ENCODE assay signal across 9 mouse cellular contexts in the genomic region with DNA sequence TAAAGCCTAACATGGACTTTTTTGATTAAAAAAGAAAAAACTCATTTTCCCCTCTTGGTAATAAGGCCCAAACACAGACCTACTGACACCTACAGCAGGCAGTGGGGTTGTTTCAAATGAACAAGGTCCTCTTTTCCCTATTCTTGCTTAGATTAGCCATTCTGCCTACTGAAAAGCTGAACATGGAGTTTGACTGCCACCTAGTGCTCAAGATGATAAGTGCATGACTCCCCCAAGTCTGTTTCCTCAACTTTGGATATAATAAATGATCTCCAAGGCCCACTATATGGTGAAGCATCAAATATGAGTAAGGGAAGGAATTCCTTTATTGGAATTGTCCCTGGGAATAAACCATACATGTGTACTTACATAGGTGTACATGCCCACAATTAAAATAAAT.
DNase-seq lines count a peak whose midpoint lies in the region; ATAC-seq lines count a peak whose summit lies in the region.
"Had no signal": no experiment of that assay in that cellular context is flagged by ENCODE, and none has a peak within 500 bp of the region (broad histone marks: within the 10 kb centered on the region; RNA-seq: fewer than 3 reads in every experiment).

No protein-coding gene starts in this region.

- no peaks in the 10 kb centered on the region for H3K27me3 ChIP-seq in neural tube, embryonic 15.5 days (replicated peaks)
- H3K27me3 ChIP-seq: heart, embryonic 13.5 days; neural tube, embryonic 13.5 days had no signal

- ATAC-seq in neural tube, embryonic 15.5 days (ENCODE audit: low FRiP score), result no peak

- no peak overlapping the region for H3K9ac ChIP-seq in neural tube, embryonic 15.5 days (replicated peaks)
- H3K9ac ChIP-seq: heart, embryonic 13.5 days; neural tube, embryonic 13.5 days had no signal

- H3K27ac ChIP-seq in neural tube, embryonic 15.5 days (replicated peaks), result no peak overlapping the region
- H3K27ac ChIP-seq: heart, embryonic 13.5 days; neural tube, embryonic 13.5 days had no signal

- peak; percentile 29 for DNase-seq in neural tube, embryonic 10.5 days (ENCODE audit: extremely low spot score, low spot score)
- peak; percentile 41 for DNase-seq in T-cell, adult 2 months (ENCODE audit: low spot score)
- peak; percentile 76 for DNase-seq in cerebellum, adult 9-10 months
- DNase-seq in frontal cortex, postnatal 25 days (ENCODE audit: low spot score in 2 of 2), result peak; percentile 60 to 63
- peak; percentile 83 for DNase-seq in left cerebral cortex, postnatal 14 days (ENCODE audit: low spot score in 2 of 2)
- peak; percentile 38 for DNase-seq in retina, postnatal 7 days (ENCODE audit: low read depth, low spot score)

- no peaks in the 10 kb centered on the region for H3K9me3 ChIP-seq in neural tube, embryonic 15.5 days (replicated peaks)
- H3K9me3 ChIP-seq: heart, embryonic 13.5 days; neural tube, embryonic 13.5 days had no signal

- H3K4me2 ChIP-seq in neural tube, embryonic 15.5 days, result no peak overlapping the region
- H3K4me2 ChIP-seq: heart, embryonic 13.5 days; neural tube, embryonic 13.5 days had no signal

- H3K36me3 ChIP-seq in neural tube, embryonic 15.5 days, result peaks cover 19% of the 10 kb centered on the region; the same call in 1 of the 2 replicates

- H3K4me1 ChIP-seq in neural tube, embryonic 15.5 days, result no peaks in the 10 kb centered on the region
- H3K4me1 ChIP-seq: neural tube, embryonic 13.5 days had no signal

- H3K4me3 ChIP-seq in neural tube, embryonic 15.5 days (replicated peaks), result no peak overlapping the region
- H3K4me3 ChIP-seq: heart, embryonic 13.5 days; neural tube, embryonic 13.5 days had no signal

- intact Hi-C loops in left cerebral cortex, postnatal 14 days (cut with DNase I), result no loop called here

Comparison
In these comparisons a context has a peak if more than half of its experiments do, and no peak if none do; other contexts are left out.
1. DNase-seq: peak in every context shown above with its lines; median percentile 83 in left cerebral cortex, postnatal 14 days; 76 in cerebellum, adult 9-10 months; 62 in frontal cortex, postnatal 25 days; 41 in T-cell, adult 2 months; 38 in retina, postnatal 7 days; 29 in neural tube, embryonic 10.5 days.